ENCODE assay signal across 8 mouse cellular contexts in the genomic region with DNA sequence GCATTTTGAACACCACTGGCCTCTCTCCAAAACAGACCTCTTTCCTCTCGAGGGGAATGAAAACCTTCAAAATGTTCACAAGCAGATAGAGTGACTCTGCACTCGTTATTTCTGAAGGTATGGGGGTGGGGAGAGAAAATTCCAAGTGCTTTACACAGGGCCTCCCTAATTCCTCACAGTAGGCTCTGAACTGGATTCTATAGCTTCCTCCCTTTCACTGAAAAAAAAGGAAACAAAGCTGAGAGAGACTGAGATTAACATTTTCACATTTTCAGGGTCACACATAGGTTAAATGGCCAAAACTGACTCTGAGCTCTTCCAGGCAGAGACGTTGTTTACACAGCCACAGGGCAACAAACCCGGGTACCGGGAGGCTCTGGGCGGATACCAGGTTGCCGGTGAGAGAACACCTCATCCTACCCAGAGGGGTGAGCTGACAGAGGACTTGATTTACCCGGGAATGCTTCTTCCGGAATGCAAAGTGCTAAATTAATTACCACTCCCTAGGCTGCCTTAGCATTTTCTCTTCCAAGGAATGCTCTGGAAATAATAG.
DNase-seq lines count a peak whose midpoint lies in the region; ATAC-seq and TF ChIP-seq lines count a peak whose summit lies in the region.

No protein-coding gene starts in this region.

- H3K4me2 ChIP-seq in heart, embryonic 13.5 days: peak overlapping the region; percentile 78

- no peak for TF ChIP-seq CTCF in bone marrow macrophage, adult 2 months (IDR thresholded peaks at IDR 0.05; ENCODE audit: low read depth, low read length)

- H3K36me3 ChIP-seq in heart, embryonic 13.5 days: no peaks in the 10 kb centered on the region

- H3K4me1 ChIP-seq in bone marrow macrophage, adult 2 months (ENCODE audit: control insufficient read depth, insufficient read depth, low read length): peaks cover 59% of the 10 kb centered on the region
- peaks cover 59% of the 10 kb centered on the region for H3K4me1 ChIP-seq in heart, embryonic 13.5 days

- no peaks in the 10 kb centered on the region for H3K9me3 ChIP-seq in heart, embryonic 13.5 days

- H3K4me3 ChIP-seq in bone marrow macrophage, adult 2 months (ENCODE audit: insufficient read depth, low read length): no peak overlapping the region
- H3K4me3 ChIP-seq in heart, embryonic 13.5 days: no peak overlapping the region

- no peak for TF ChIP-seq POLR2A in bone marrow macrophage, adult 2 months (IDR thresholded peaks at IDR 0.05; ENCODE audit: borderline replicate concordance, low read depth, low read length)

- DNase-seq in ES-CJ7 (ENCODE audit: low read depth, low spot score): peak; percentile 76
- DNase-seq in lung, postnatal 36 days: peak; percentile 41
- no peak for DNase-seq in ovary, postnatal 10 days (ENCODE audit: low spot score)
- no peak for DNase-seq in gastrocnemius, postnatal 14 days
- DNase-seq in left cerebral cortex, postnatal 36 days (ENCODE audit: low spot score in 2 of 2): no peak
- DNase-seq in layer of hippocampus, postnatal 25 days (ENCODE audit: extremely low spot score in 1 of 2, low spot score in 1 of 2): no peak

- intact Hi-C loops in gastrocnemius, postnatal 14 days (cut with DNase I; ENCODE audit: low total_unique reads): no loop called here
- intact Hi-C loops in left cerebral cortex, postnatal 36 days (cut with DNase I): loop anchor here (1.0 to 5.0 kb wide), 2 partner anchors 40 to 143 kb away; no protein-coding TSS in a partner anchor

- no peak for ATAC-seq in heart, embryonic 13.5 days (ENCODE audit: extremely low read depth, insufficient number of reproducible peaks, low FRiP score, low TSS enrichment)

- 12% methylated on average over 9 of the region's 9 CpGs for WGBS in heart, embryonic 13.5 days

- H3K9ac ChIP-seq in heart, embryonic 13.5 days: peak overlapping the region; percentile 87; the same call in 1 of the 2 replicates

- H3K27me3 ChIP-seq in heart, embryonic 13.5 days (replicated peaks): no peaks in the 10 kb centered on the region

- H3K27ac ChIP-seq in bone marrow macrophage, adult 2 months (ENCODE audit: insufficient read depth, low read depth, low read length): peak overlapping the region; percentile 99
- peak overlapping the region; percentile 95 for H3K27ac ChIP-seq in heart, embryonic 13.5 days (replicated peaks)

Comparison
In these comparisons a context has a peak if more than half of its experiments do, and no peak if none do; other contexts are left out.
1. DNase-seq: peak in ES-CJ7 (single experiment) and lung, postnatal 36 days (single experiment); none in ovary, postnatal 10 days (single experiment), gastrocnemius, postnatal 14 days (single experiment), left cerebral cortex, postnatal 36 days (0 of 2) and layer of hippocampus, postnatal 25 days (0 of 2).